Mouse (Mus musculus): ENCODE results near the gene Gbx2. TPM values are rescaled to one million over a fixed set of nuclear protein-coding genes. Genes with fewer than 3 reads are reported as not detected.

Gbx2 gene
- polyA plus RNA-seq, 1 experiment from 2014 or later, result 8.7 TPM

GRCm38 (mm10) chr1:89933028-89933427 lies 2.0 kb upstream of the Gbx2 start:
- H3K27me3 ChIP-seq (replicated peaks; ENCODE audit: low read depth, poor library complexity, severe bottlenecking), result peaks cover 100% of the 10 kb centered on the region
- H3K27ac ChIP-seq (replicated peaks), result no peak overlapping the region
- peaks cover 75% of the 10 kb centered on the region for H3K4me1 ChIP-seq
- DNase-seq (ENCODE audit: low spot score), result no peak
- 3% methylated on average over 6 of the region's 6 CpGs for WGBS
- peak overlapping the region; percentile 63; the same call in 1 of the 2 replicates for H3K4me3 ChIP-seq
- H3K36me3 ChIP-seq (replicated peaks), result no peaks in the 10 kb centered on the region
- H3K9me3 ChIP-seq, result no peaks in the 10 kb centered on the region

GRCm38 (mm10) chr1:89932616-89933015 lies 1.6 kb upstream of the Gbx2 start:
- Histone ChIP-seq H3K4me3 (peak overlapping the region; percentile 63), H3K27me3 (replicated peaks; ENCODE audit: low read depth, poor library complexity, severe bottlenecking) (peaks cover 100% of the 10 kb centered on the region), H3K36me3 (replicated peaks) (no peaks in the 10 kb centered on the region), H3K27ac (replicated peaks) (no peak overlapping the region; the same call in 1 of the 2 replicates), H3K9me3 (no peaks in the 10 kb centered on the region), H3K4me1 (peaks cover 77% of the 10 kb centered on the region)
- WGBS, result under 1% methylated on average over 16 of the region's 16 CpGs
- peak; percentile 62 for DNase-seq (ENCODE audit: low spot score)

- 2% methylated on average over 19 of the region's 19 CpGs for WGBS
- H3K9me3 ChIP-seq, result no peaks in the 10 kb centered on the region
- H3K4me3 ChIP-seq, result peak overlapping the region; percentile 63
- H3K4me1 ChIP-seq, result peaks cover 83% of the 10 kb centered on the region
- H3K27ac ChIP-seq (replicated peaks), result no peak overlapping the region; the same call in 1 of the 2 replicates
- no peaks in the 10 kb centered on the region for H3K36me3 ChIP-seq (replicated peaks)
- peak; percentile 43 for DNase-seq (ENCODE audit: low spot score)
- peaks cover 100% of the 10 kb centered on the region for H3K27me3 ChIP-seq (replicated peaks; ENCODE audit: low read depth, poor library complexity, severe bottlenecking)
These were observed 1.0 kb upstream of the Gbx2 start for GRCm38 (mm10) chr1:89932021-89932423.

GRCm38 (mm10) chr1:89930551-89930950 lies 428 bp downstream of the Gbx2 start:
- under 1% methylated on average over 45 of the region's 45 CpGs for WGBS
- H3K9me3 ChIP-seq, result no peaks in the 10 kb centered on the region
- DNase-seq (ENCODE audit: low spot score), result peak; percentile 66

GRCm38 (mm10) chr1:89929721-89930505 lies 1.1 kb downstream of the Gbx2 start:
- H3K4me1 ChIP-seq, result peaks cover 88% of the 10 kb centered on the region

More at GRCm38 (mm10) chr1:89930551-89930950, 428 bp downstream of the Gbx2 start:
- H3K36me3 ChIP-seq (replicated peaks), result no peaks in the 10 kb centered on the region
- H3K27me3 ChIP-seq (replicated peaks; ENCODE audit: low read depth, poor library complexity, severe bottlenecking), result peaks cover 100% of the 10 kb centered on the region
- H3K27ac ChIP-seq (replicated peaks), result peak overlapping the region; percentile 82
- H3K4me1 ChIP-seq, result peaks cover 88% of the 10 kb centered on the region
- H3K4me3 ChIP-seq, result peak overlapping the region; percentile 63

GRCm38 (mm10) chr1:89929181-89929580 lies 1.8 kb downstream of the Gbx2 start:
- Histone ChIP-seq H3K27me3 (replicated peaks; ENCODE audit: low read depth, poor library complexity, severe bottlenecking) (peaks cover 100% of the 10 kb centered on the region), H3K4me3 (peak overlapping the region; percentile 63), H3K9me3 (no peaks in the 10 kb centered on the region), H3K36me3 (replicated peaks) (no peaks in the 10 kb centered on the region), H3K4me1 (peaks cover 89% of the 10 kb centered on the region), H3K27ac (replicated peaks) (no peak overlapping the region; the same call in 1 of the 2 replicates)
- DNase-seq (ENCODE audit: low spot score), result peak; percentile 48
- under 1% methylated on average over 6 of the region's 6 CpGs for WGBS

More at GRCm38 (mm10) chr1:89929721-89930505, 1.1 kb downstream of the Gbx2 start:
- Histone ChIP-seq H3K27ac (replicated peaks) (peak overlapping the region; percentile 82), H3K36me3 (replicated peaks) (no peaks in the 10 kb centered on the region), H3K9me3 (no peaks in the 10 kb centered on the region), H3K4me3 (peak overlapping the region; percentile 63), H3K27me3 (replicated peaks; ENCODE audit: low read depth, poor library complexity, severe bottlenecking) (peaks cover 100% of the 10 kb centered on the region)
- DNase-seq (ENCODE audit: low spot score), result peak; percentile 80
- under 1% methylated on average over 55 of the region's 55 CpGs for WGBS

- WGBS, result 4% methylated on average over 25 of the region's 25 CpGs
- Histone ChIP-seq H3K4me1 (peaks cover 87% of the 10 kb centered on the region), H3K27ac (replicated peaks) (no peak overlapping the region), H3K36me3 (replicated peaks) (no peaks in the 10 kb centered on the region), H3K27me3 (replicated peaks; ENCODE audit: low read depth, poor library complexity, severe bottlenecking) (peaks cover 100% of the 10 kb centered on the region), H3K9me3 (no peaks in the 10 kb centered on the region), H3K4me3 (peak overlapping the region; percentile 63)
- peak; percentile 66 for DNase-seq (ENCODE audit: low spot score)
These were observed 2.3 kb downstream of the Gbx2 start for GRCm38 (mm10) chr1:89928676-89929075.

- WGBS, result under 1% methylated on average over 36 of the region's 36 CpGs
- Histone ChIP-seq H3K4me1 (peaks cover 92% of the 10 kb centered on the region), H3K36me3 (replicated peaks) (no peaks in the 10 kb centered on the region), H3K4me3 (peak overlapping the region; percentile 50), H3K27me3 (replicated peaks; ENCODE audit: low read depth, poor library complexity, severe bottlenecking) (peaks cover 100% of the 10 kb centered on the region), H3K27ac (replicated peaks) (no peak overlapping the region), H3K9me3 (no peaks in the 10 kb centered on the region)
- DNase-seq (ENCODE audit: low spot score), result peak; percentile 59
These were observed 3.8 kb downstream of the Gbx2 start for GRCm38 (mm10) chr1:89927061-89927661.

GRCm38 (mm10) chr1:89926583-89927060 lies 4.4 kb downstream of the Gbx2 start:
- H3K4me1 ChIP-seq, result peaks cover 92% of the 10 kb centered on the region
- no peaks in the 10 kb centered on the region for H3K36me3 ChIP-seq (replicated peaks)
- H3K4me3 ChIP-seq, result peak overlapping the region; percentile 50
- peaks cover 100% of the 10 kb centered on the region for H3K27me3 ChIP-seq (replicated peaks; ENCODE audit: low read depth, poor library complexity, severe bottlenecking)
- no peak overlapping the region for H3K27ac ChIP-seq (replicated peaks)
- WGBS, result 4% methylated on average over 9 of the region's 9 CpGs
- DNase-seq (ENCODE audit: low spot score), result no peak
- H3K9me3 ChIP-seq, result no peaks in the 10 kb centered on the region

GRCm38 (mm10) chr1:89925501-89926190 lies 5.3 kb downstream of the Gbx2 start:
- peaks cover 83% of the 10 kb centered on the region for H3K4me1 ChIP-seq
- no peak for DNase-seq (ENCODE audit: low spot score)
- peak overlapping the region; percentile 50; the same call in 1 of the 2 replicates for H3K4me3 ChIP-seq
- H3K27me3 ChIP-seq (replicated peaks; ENCODE audit: low read depth, poor library complexity, severe bottlenecking), result peaks cover 100% of the 10 kb centered on the region
- H3K27ac ChIP-seq (replicated peaks), result no peak overlapping the region
- no peaks in the 10 kb centered on the region for H3K36me3 ChIP-seq (replicated peaks)
- H3K9me3 ChIP-seq, result no peaks in the 10 kb centered on the region
- 14% methylated on average over 12 of the region's 12 CpGs for WGBS

- 6% methylated on average over 14 of the region's 14 CpGs for WGBS
- no peaks in the 10 kb centered on the region for H3K36me3 ChIP-seq (replicated peaks)
- H3K9me3 ChIP-seq, result peaks cover 3% of the 10 kb centered on the region; the same call in 1 of the 2 replicates
- H3K27me3 ChIP-seq (replicated peaks; ENCODE audit: low read depth, poor library complexity, severe bottlenecking), result peaks cover 100% of the 10 kb centered on the region
- peaks cover 63% of the 10 kb centered on the region for H3K4me1 ChIP-seq
- peak overlapping the region; percentile 52 for H3K4me3 ChIP-seq
- no peak for DNase-seq (ENCODE audit: low spot score)
- peak overlapping the region; percentile 52; the same call in 1 of the 2 replicates for H3K27ac ChIP-seq (replicated peaks)
These were observed 7.3 kb downstream of the Gbx2 start for GRCm38 (mm10) chr1:89923642-89924020.

All from embryonic facial prominence, embryonic 10.5 days (tissue).